Mouse (Mus musculus): ENCODE results near the gene Sars2.

DNA sequence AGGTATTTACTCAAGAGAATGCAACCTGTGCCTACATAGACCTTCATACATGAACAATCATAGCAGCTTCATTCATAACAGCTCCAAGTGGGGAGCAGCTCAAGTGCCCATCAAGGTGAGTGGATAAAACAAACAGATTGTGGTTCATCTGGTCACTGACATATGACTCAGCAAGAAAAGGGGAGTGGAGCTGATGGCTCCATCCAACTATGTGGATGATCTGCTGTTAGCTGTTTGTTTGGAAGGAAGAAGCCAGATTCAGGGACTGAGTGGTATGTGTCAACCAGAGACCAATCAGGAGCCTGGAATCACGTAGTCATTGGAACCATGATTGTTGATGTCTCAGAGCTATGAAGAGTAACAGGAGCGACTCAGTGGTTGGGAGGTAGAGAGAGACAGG is 17.2 kb upstream of the Sars2 start:
- no peak for TF ChIP-seq POLR2A (IDR thresholded peaks at IDR 0.05; ENCODE audit: insufficient read depth, low read length)
- TF ChIP-seq EP300 (IDR thresholded peaks at IDR 0.05; ENCODE audit: insufficient read depth, low read depth, low read length) = no peak
- no peak for TF ChIP-seq CTCF (IDR thresholded peaks at IDR 0.05; ENCODE audit: low read depth, low read length)
